Mouse (Mus musculus) stomach, embryonic 14.5 days (tissue): Measurements from ENCODE around the gene Farp1. TPM values are rescaled to one million over a fixed set of nuclear protein-coding genes. Genes with fewer than 3 reads are reported as not detected.

Experiments
- ATAC-seq: fragments of 200-750 bp; cut with Nextera tagmentation; 2 replicates; pipeline ENCODE4 v1.8.0; 2017; ENCODE audit warnings: low read depth, moderate TSS enrichment; ENCODE audit not compliant: insufficient number of reproducible peaks, insufficient read depth, low FRiP score
- H3K27ac ChIP-seq: fragments of 300-500 bp; sonication (generic); 2 replicates; pipeline ENCODE4 v1.5.1; 2014; ENCODE audit warnings: mild to moderate bottlenecking, low read length, moderate library complexity, mixed read lengths
- H3K27me3 ChIP-seq: fragments of 300-500 bp; sonication (generic); 2 replicates; pipeline ENCODE4 v1.6.1; 2014; ENCODE audit warnings: low read length, control low read depth, mixed read lengths; ENCODE audit not compliant: control insufficient read depth, insufficient read depth
- H3K36me3 ChIP-seq: fragments of 300-500 bp; sonication (generic); 2 replicates; pipeline ENCODE4 v1.6.1; 2014; ENCODE audit warnings: mild to moderate bottlenecking, control low read depth, low read length, moderate library complexity, mixed read lengths; ENCODE audit not compliant: control insufficient read depth, insufficient read depth
- H3K4me1 ChIP-seq: fragments of 300-500 bp; sonication (generic); 2 replicates; pipeline ENCODE4 v1.6.1; 2014; ENCODE audit warnings: low read length, control low read depth, mixed read lengths; ENCODE audit not compliant: control insufficient read depth, insufficient read depth
- H3K4me2 ChIP-seq: fragments of 300-500 bp; sonication (generic); replicated peaks from 2 replicates; pipeline ENCODE4 v1.6.1; 2014; ENCODE audit warnings: low read depth, low read length, control low read depth
- H3K4me3 ChIP-seq: fragments of 300-500 bp; sonication (generic); 2 replicates; pipeline ENCODE4 v1.5.1; 2014; ENCODE audit warnings: low read depth, low read length, control low read depth
- H3K9ac ChIP-seq: fragments of 300-500 bp; sonication (generic); replicated peaks from 2 replicates; pipeline ENCODE4 v1.6.1; 2014; ENCODE audit warnings: low read depth, mild to moderate bottlenecking, control low read depth, low read length, moderate library complexity, mixed read lengths
- H3K9me3 ChIP-seq: fragments of 300-500 bp; sonication (generic); 2 replicates; pipeline ENCODE4 v1.6.1; 2016; ENCODE audit warnings: low read depth, low read length, control low read depth; ENCODE audit not compliant: control insufficient read depth
- WGBS: fragments of 180-500 bp; shearing (Covaris S2); extraction: QIAGEN DNeasy Blood & Tissue Kit; methylation state at CpG from one replicate; pipeline ENCODE4 v1.1.7; 2014; 5-methylcytosine and 5-hydroxymethylcytosine counted together
- polyA plus RNA-seq: library from polyadenylated mRNA; unstranded; fragments of >200 nt; fragmentation: Nextera tagmentation; extraction: Ambion mirVana; gene quantifications from 2 replicates; pipeline ENCODE4 v1.2.1, GENCODE M21; 2014

The Farp1 gene
- polyA plus RNA-seq, 1 experiment from 2014 or later = 22.2 TPM

DNA sequence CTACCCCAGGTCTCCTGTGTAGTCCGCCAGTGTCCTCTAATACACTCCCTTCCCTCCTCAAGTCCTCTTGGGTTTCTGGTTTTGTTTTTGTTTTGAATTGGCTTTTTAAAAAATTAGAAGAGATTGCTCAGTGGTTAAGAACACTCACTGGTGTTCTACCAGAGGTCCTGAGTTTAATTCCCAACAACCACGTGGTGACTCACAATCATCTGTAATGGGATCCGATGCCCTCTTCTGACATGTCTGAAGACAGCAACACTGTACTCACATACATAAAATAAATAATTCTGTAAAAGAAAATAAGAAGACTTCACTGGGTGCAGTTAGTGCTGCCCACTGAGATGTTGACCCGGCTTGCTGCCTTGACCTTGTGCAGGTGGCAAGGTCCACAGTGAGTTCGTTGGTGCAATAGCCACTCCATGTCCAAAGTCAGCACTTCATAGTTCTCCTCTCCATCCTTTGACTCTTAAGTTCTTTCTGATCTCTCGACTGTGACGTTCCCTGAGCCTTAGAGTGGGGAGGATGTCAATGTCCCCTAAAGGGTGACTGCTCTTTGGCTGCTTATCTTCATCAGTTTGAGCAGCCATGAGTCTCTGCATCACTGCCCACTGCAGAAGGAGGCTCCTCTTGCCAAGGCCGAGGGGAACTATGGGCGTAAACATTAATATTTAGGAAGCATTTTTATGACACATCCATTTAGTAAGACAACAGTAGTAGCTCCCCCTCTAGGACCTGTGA lies 194.2 kb downstream of the Farp1 start:
- no peak overlapping the region for H3K27ac ChIP-seq
- no peak overlapping the region for H3K4me3 ChIP-seq
- H3K27me3 ChIP-seq = no peaks in the 10 kb centered on the region
- H3K4me1 ChIP-seq = no peaks in the 10 kb centered on the region
- ATAC-seq = no peak
- 84% methylated on average over 9 of the region's 9 CpGs for whole genome bisulfite sequencing
- H3K9me3 ChIP-seq = no peaks in the 10 kb centered on the region
- H3K36me3 ChIP-seq = peaks cover 15% of the 10 kb centered on the region
- no peak overlapping the region for H3K4me2 ChIP-seq
- H3K9ac ChIP-seq = no peak overlapping the region

DNA sequence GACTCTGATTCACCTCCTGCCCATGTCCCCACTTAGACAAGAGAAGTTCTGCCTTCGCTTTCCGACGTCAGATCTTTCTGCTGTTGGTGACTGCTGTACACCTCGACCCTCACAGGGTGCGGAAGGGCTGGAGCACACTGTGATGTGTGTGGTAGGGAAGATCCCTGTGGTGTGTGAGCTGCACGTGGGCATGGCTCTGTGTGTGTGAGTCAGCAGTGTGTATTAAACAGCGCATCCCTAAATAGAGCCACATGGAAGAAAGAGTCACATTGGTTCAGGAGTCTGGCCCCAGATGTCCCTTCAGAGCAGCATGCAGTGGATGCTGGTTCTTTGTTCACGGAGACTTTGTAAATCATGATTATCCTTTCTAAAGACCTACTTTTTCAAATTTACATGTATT lies 196.2 kb downstream of the Farp1 start:
- no peak overlapping the region for H3K9ac ChIP-seq
- H3K27ac ChIP-seq = no peak overlapping the region
- no peaks in the 10 kb centered on the region for H3K27me3 ChIP-seq
- H3K4me2 ChIP-seq = no peak overlapping the region
- no peak for ATAC-seq
- peaks cover 15% of the 10 kb centered on the region for H3K36me3 ChIP-seq
- H3K4me3 ChIP-seq = no peak overlapping the region
- WGBS = 91% methylated on average over 8 of the region's 8 CpGs
- H3K4me1 ChIP-seq = no peaks in the 10 kb centered on the region
- no peaks in the 10 kb centered on the region for H3K9me3 ChIP-seq

DNA sequence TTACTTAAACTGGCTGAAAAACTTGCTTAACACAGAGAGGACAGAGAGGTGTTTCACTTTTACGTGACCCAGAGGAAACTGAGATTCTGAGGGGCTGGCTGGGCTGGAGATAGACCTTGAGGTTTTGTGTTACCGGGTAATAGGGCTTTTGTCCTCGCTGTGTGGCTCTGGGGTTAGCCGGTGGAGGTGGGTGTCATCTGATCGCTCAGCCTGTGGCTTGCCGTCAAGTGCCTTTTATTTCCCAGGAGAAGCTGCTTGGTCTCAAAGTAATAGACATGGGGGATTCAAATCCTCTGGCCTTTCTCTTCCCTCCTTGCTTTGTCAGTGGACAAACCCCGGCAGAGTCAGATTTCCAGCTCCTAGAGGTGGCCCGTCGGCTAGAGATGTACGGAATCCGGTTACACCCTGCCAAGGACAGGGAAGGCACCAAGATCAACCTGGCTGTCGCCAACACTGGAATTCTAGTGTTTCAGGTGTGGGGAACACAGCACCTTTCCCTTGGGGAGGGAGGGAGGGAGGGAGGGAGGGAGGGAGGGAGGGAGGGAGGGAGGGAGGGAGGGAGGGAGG lies 199.8 kb downstream of the Farp1 start:
- Histone ChIP-seq H3K9ac (no peak overlapping the region), H3K27ac (no peak overlapping the region), H3K9me3 (no peaks in the 10 kb centered on the region), H3K4me1 (0 out of 2 replicates have a peak, but pooled peaks cover 6% of the 10 kb centered on the region), H3K4me2 (no peak overlapping the region), H3K36me3 (peaks cover 18% of the 10 kb centered on the region), H3K4me3 (no peak overlapping the region), H3K27me3 (no peaks in the 10 kb centered on the region)
- ATAC-seq = no peak
- WGBS = 67% methylated on average over 12 of the region's 12 CpGs

DNA sequence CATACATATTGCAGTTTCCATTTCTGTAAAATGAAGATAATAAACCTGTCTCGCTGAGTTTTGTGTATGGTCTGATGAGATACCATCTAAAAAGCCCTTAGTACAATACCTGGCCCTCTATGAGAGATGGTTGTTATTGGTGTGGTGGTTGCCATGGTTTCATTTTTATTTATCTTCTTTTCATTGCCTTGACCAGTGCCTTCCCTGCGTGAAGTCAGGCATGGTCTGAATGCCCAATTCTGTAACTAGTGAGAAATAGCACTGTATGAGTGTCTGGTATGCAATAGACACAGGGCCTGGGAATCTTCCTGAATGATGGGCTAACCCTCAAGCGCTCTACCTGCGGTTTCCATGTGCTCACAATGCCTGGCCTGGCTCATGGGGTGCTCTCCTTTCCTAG lies 201.7 kb downstream of the Farp1 start:
- H3K27ac ChIP-seq = no peak overlapping the region
- H3K27me3 ChIP-seq = no peaks in the 10 kb centered on the region
- 84% methylated on average over 4 of the region's 4 CpGs for WGBS
- H3K4me3 ChIP-seq = no peak overlapping the region
- no peak for ATAC-seq
- H3K36me3 ChIP-seq = peaks cover 23% of the 10 kb centered on the region
- H3K9ac ChIP-seq = no peak overlapping the region
- H3K9me3 ChIP-seq = no peaks in the 10 kb centered on the region
- 0 out of 2 replicates have a peak, but pooled peaks cover 6% of the 10 kb centered on the region for H3K4me1 ChIP-seq
- no peak overlapping the region for H3K4me2 ChIP-seq

DNA sequence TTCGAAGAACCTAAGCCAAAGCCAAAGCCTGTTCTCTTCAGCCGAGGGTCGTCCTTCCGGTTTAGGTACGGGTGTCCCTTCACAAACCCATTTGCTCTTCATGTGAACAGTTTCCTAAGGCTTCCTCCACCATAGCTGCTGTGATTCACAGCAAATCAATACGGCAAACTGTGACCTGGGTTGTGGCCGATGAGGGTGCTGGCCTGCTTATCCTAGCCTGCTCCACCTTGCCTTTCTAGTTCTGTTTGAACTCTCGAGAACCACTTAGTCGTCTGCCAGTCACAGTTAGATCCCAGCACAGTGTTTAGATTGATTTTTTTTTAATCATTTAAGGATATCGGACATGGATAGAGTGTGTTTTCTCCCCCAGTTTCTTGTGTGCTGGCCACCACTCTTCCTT lies 203.7 kb downstream of the Farp1 start:
- H3K4me1 ChIP-seq = 0 out of 2 replicates have a peak, but pooled peaks cover 6% of the 10 kb centered on the region
- no peak for ATAC-seq
- WGBS = 56% methylated on average over 10 of the region's 10 CpGs
- peaks cover 25% of the 10 kb centered on the region for H3K36me3 ChIP-seq
- H3K27ac ChIP-seq = no peak overlapping the region
- H3K4me2 ChIP-seq = no peak overlapping the region
- H3K9me3 ChIP-seq = no peaks in the 10 kb centered on the region
- no peaks in the 10 kb centered on the region for H3K27me3 ChIP-seq
- H3K9ac ChIP-seq = no peak overlapping the region
- no peak overlapping the region for H3K4me3 ChIP-seq

DNA sequence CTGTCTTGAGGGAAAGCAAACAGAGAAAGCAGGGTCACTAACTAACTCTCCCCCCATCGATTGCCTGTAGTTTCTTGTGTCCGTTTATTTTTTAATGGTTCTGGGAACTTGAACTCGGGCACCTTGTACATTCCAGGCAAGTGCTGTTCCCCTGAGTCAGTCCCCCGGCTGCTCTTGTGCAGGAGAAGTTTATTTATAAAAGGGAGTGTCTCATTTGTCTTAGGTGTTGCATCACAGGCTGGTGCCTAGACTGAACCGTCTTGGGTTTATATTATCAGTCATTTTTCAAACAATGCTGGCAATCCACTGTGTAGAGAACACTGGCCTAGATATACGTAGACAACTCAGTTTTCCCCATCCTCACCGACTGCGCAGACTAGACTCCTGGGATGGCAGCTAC lies 204.4 kb downstream of the Farp1 start:
- Histone ChIP-seq H3K9me3 (no peaks in the 10 kb centered on the region), H3K4me3 (no peak overlapping the region), H3K27me3 (no peaks in the 10 kb centered on the region), H3K9ac (no peak overlapping the region), H3K4me1 (0 out of 2 replicates have a peak, but pooled peaks cover 6% of the 10 kb centered on the region), H3K27ac (no peak overlapping the region), H3K36me3 (peaks cover 31% of the 10 kb centered on the region), H3K4me2 (no peak overlapping the region)
- WGBS = 27% methylated on average over 8 of the region's 8 CpGs
- no peak for ATAC-seq

DNA sequence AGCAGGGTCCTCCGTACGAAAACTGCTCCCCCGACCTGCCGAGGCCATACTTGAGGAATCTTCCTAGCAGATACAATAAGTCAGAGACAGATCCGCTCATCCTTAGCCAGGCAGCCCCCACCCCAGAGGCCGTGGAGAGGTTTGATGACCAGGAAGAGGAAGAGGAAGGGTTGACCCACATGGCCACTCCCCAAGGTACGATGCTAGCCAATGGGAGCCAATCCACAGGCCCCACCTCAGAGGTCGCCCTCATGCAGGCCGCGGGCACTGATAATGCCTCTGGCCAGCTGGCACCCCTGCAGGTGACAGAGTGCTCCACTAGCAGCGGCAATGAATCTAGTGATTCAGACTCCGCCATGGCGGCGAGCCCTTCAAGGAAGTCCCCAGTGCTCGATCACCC lies 209.1 kb downstream of the Farp1 start:
- Histone ChIP-seq H3K9ac (no peak overlapping the region), H3K4me3 (no peak overlapping the region), H3K4me1 (peaks cover 6% of the 10 kb centered on the region; the same call in 1 of the 2 replicates), H3K4me2 (no peak overlapping the region), H3K27ac (no peak overlapping the region), H3K27me3 (no peaks in the 10 kb centered on the region), H3K9me3 (no peaks in the 10 kb centered on the region), H3K36me3 (peaks cover 30% of the 10 kb centered on the region)
- ATAC-seq = 0 out of 2 replicates have a peak, but pooled peaks have one; percentile 11
- 93% methylated on average over 15 of the region's 15 CpGs for WGBS

DNA sequence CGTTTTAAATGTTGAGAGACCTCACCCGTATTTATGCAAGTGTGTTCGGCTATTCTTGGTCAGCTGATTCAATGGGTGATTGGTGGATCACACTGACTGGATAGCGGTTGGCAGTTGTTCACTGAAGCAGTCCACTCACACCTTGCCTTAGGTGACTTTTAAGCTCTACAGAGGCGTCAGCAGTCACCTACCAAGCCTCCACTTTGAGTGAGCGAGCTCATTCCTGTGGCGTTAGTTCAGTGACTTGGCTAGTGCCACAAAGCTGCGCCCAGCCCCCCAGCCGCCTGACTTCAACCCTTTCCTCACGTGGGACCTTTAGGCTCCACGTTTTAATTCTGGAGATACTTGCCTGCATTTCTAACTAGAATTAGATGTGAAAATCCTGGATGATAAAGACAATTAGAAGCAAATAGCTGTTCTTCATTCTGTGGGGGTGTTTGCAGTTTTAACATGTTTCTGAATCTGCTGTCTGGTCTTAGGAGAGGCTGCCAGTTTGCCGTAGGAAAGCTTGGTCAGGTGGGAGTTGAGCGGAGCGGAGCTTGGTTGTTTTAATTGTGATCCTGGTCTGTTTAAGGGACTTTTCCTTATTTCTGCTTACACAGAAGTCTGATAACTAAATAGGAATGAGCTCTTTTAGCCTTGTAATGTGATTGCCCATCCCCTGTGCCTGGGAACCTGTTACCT lies 211.2 kb downstream of the Farp1 start:
- H3K27ac ChIP-seq = no peak overlapping the region
- WGBS = 75% methylated on average over 14 of the region's 14 CpGs
- no peak for ATAC-seq
- peaks cover 4% of the 10 kb centered on the region; the same call in 1 of the 2 replicates for H3K4me1 ChIP-seq
- no peak overlapping the region for H3K4me3 ChIP-seq
- H3K27me3 ChIP-seq = no peaks in the 10 kb centered on the region
- H3K9ac ChIP-seq = no peak overlapping the region
- no peak overlapping the region for H3K4me2 ChIP-seq
- H3K36me3 ChIP-seq = peaks cover 24% of the 10 kb centered on the region; the same call in 1 of the 2 replicates
- H3K9me3 ChIP-seq = no peaks in the 10 kb centered on the region
